Mouse (Mus musculus) CH12.LX (cell line): Measurements from ENCODE around the gene Tmem92. TPM values are rescaled to one million over a fixed set of nuclear protein-coding genes. Genes with fewer than 3 reads are reported as not detected.

ENCODE experiments used
- DNase-seq: peaks from one replicate; pipeline ENCODE4 v3.0.0-alpha.2; 2013; ENCODE audit errors: extremely low read depth
- H3K27ac ChIP-seq: 2 replicates; pipeline ENCODE4 v1.5.1; 2012; ENCODE audit warnings: low read depth, mild to moderate bottlenecking, control low read depth, moderate library complexity; ENCODE audit not compliant: insufficient read depth
- H3K27me3 ChIP-seq: replicated peaks from 2 replicates; pipeline ENCODE3; 2012; ENCODE audit warnings: inconsistent platforms
- H3K36me3 ChIP-seq, 2 experiments: replicated peaks in 1 of 2; 2 replicates each; pipeline versions ENCODE3 to v1.6.1; 2012; ENCODE audit warnings: inconsistent platforms in 1 of 2, low read length in 1 of 2, mild to moderate bottlenecking in 1 of 2, mixed read lengths in 1 of 2, moderate library complexity in 1 of 2; ENCODE audit not compliant: control insufficient read depth in 1 of 2, insufficient read depth in 1 of 2
- H3K4me1 ChIP-seq, 2 experiments: 2 replicates each; pipeline ENCODE4 v1.6.1; 2012; ENCODE audit warnings: inconsistent platforms in 1 of 2, moderate library complexity in 1 of 2; ENCODE audit not compliant: insufficient read depth in 2 of 2, control insufficient read depth in 1 of 2
- H3K4me2 ChIP-seq: 2 replicates; pipeline ENCODE4 v1.6.1; 2012; ENCODE audit warnings: low read depth, mild to moderate bottlenecking, control low read depth; ENCODE audit not compliant: poor library complexity, insufficient read depth, severe bottlenecking
- H3K4me3 ChIP-seq, 3 experiments: fragments of 150-350 bp in 1 of 3; sonication (generic) in 1 of 3; replicated peaks in 1 of 3; 2 replicates each; pipeline versions ENCODE3 to v1.5.1; 2011 to 2012; ENCODE audit warnings: low read depth in 2 of 3, low read length in 2 of 3, mild to moderate bottlenecking in 2 of 3, moderate library complexity in 2 of 3, control low read depth in 1 of 3, improper control_type of control experiment in 1 of 3, inconsistent platforms in 1 of 3, mixed read lengths in 1 of 3; ENCODE audit not compliant: poor library complexity in 1 of 3
- H3K79me2 ChIP-seq: replicated peaks from 2 replicates; pipeline ENCODE4 v1.6.1; 2012; ENCODE audit warnings: mild to moderate bottlenecking, moderate library complexity; ENCODE audit not compliant: control insufficient read depth, poor library complexity, insufficient read depth, severe bottlenecking; ENCODE audit errors: extremely low read depth
- H3K9ac ChIP-seq: 2 replicates; pipeline ENCODE4 v1.6.1; 2012; ENCODE audit warnings: low read depth, mild to moderate bottlenecking, control low read depth, moderate library complexity; ENCODE audit not compliant: insufficient read depth
- H3K9me3 ChIP-seq: replicated peaks from 2 replicates; pipeline ENCODE3; 2012; ENCODE audit warnings: low read length, inconsistent platforms, mixed read lengths
- BHLHE40 ChIP-seq: IDR thresholded peaks from 2 replicates; pipeline ENCODE4 v1.6.1; 2011; ENCODE audit warnings: mild to moderate bottlenecking, low read depth, low read length, improper control_type of control experiment
- CHD1 ChIP-seq: IDR thresholded peaks from 2 replicates; pipeline ENCODE4 v1.6.1; 2012; ENCODE audit warnings: low read depth, low read length, improper control_type of control experiment, inconsistent platforms
- CTCF ChIP-seq, 2 experiments: IDR thresholded peaks in 1 of 2; conservative IDR thresholded peaks in 1 of 2; 2 replicates each; pipeline ENCODE4 v1.5.1; 2011 to 2012; ENCODE audit warnings: low read depth in 2 of 2, low read length in 2 of 2, improper control_type of control experiment in 1 of 2, inconsistent platforms in 1 of 2, mild to moderate bottlenecking in 1 of 2, moderate library complexity in 1 of 2
- E2F4 ChIP-seq: IDR thresholded peaks from 2 replicates; pipeline ENCODE4 v1.6.1; 2011; ENCODE audit warnings: low read depth, low read length, improper control_type of control experiment; ENCODE audit not compliant: insufficient replicate concordance
- EP300 ChIP-seq: IDR thresholded peaks from 2 replicates; pipeline ENCODE4 v1.6.1; 2011; ENCODE audit warnings: low read length, improper control_type of control experiment
- GABPA ChIP-seq: IDR thresholded peaks from 2 replicates; pipeline ENCODE4 v1.6.1; 2012; ENCODE audit warnings: low read depth, low read length, improper control_type of control experiment, inconsistent platforms; ENCODE audit not compliant: insufficient replicate concordance
- HCFC1 ChIP-seq: IDR thresholded peaks from 2 replicates; pipeline ENCODE4 v1.6.1; 2012; ENCODE audit warnings: low read depth, mild to moderate bottlenecking, inconsistent platforms, low read length, improper control_type of control experiment
- IRF4 ChIP-seq: IDR thresholded peaks from 2 replicates; pipeline ENCODE4 v1.6.1; 2014; ENCODE audit warnings: low read depth, mild to moderate bottlenecking, inconsistent platforms, low read length, improper control_type of control experiment
- JUND ChIP-seq: conservative IDR thresholded peaks from 2 replicates; pipeline ENCODE4 v1.6.1; 2011; ENCODE audit warnings: low read depth, low read length, improper control_type of control experiment
- MAX ChIP-seq: IDR thresholded peaks from 2 replicates; pipeline ENCODE4 v1.6.1; 2011; ENCODE audit warnings: low read length, improper control_type of control experiment
- MAZ ChIP-seq: IDR thresholded peaks from 2 replicates; pipeline ENCODE4 v1.6.1; 2012; ENCODE audit warnings: low read depth, mild to moderate bottlenecking, inconsistent platforms, low read length, improper control_type of control experiment, moderate library complexity
- MEF2A ChIP-seq: IDR thresholded peaks from 2 replicates; pipeline ENCODE4 v1.6.1; 2014; ENCODE audit warnings: low read depth, mild to moderate bottlenecking, inconsistent platforms, low read length, improper control_type of control experiment, borderline replicate concordance
- MXI1 ChIP-seq: IDR thresholded peaks from 2 replicates; pipeline ENCODE4 v1.6.1; 2011; ENCODE audit warnings: mild to moderate bottlenecking, low read depth, low read length, improper control_type of control experiment
- MYC ChIP-seq: IDR thresholded peaks from 2 replicates; pipeline ENCODE4 v1.6.1; 2011; ENCODE audit warnings: low read depth, mild to moderate bottlenecking, improper control_type of control experiment, low read length
- PAX5 ChIP-seq: IDR thresholded peaks from 2 replicates; pipeline ENCODE4 v1.6.1; 2012; ENCODE audit warnings: low read length, inconsistent platforms, mixed read lengths
- SIN3A ChIP-seq: IDR thresholded peaks from 2 replicates; pipeline ENCODE4 v1.6.1; 2012; ENCODE audit warnings: low read length, improper control_type of control experiment, inconsistent platforms
- TCF12 ChIP-seq: IDR thresholded peaks from 2 replicates; pipeline ENCODE4 v1.6.1; 2014; ENCODE audit warnings: low read depth, mild to moderate bottlenecking, inconsistent platforms, low read length, improper control_type of control experiment
- USF1 ChIP-seq: IDR thresholded peaks from 2 replicates; pipeline ENCODE4 v1.6.1; 2014; ENCODE audit warnings: low read depth, mild to moderate bottlenecking, inconsistent platforms, low read length, improper control_type of control experiment
- USF2 ChIP-seq: conservative IDR thresholded peaks from 2 replicates; pipeline ENCODE4 v1.6.1; 2011; ENCODE audit warnings: low read depth, low read length, improper control_type of control experiment
- dilution Hi-C: fragments of 300-500 bp; cut with MboI; formaldehyde crosslinking; loops from 2 replicates; pipeline ENCODE4 v1.14.3; 2020; ENCODE audit warnings: low sequenced_read_pairs; ENCODE audit not compliant: extremely low pct_unique_long_range_greater_than_20kb, extremely low pct_ligation_motif_present
- in situ Hi-C: fragments of 300-500 bp; cut with MboI; formaldehyde crosslinking; loops from 3 replicates; pipeline ENCODE4 v1.14.3; 2019; ENCODE audit warnings: low sequenced_read_pairs, low pct_ligation_motif_present, low pct_unique_long_range_greater_than_20kb, mixed read lengths
- polyA plus RNA-seq: library from polyadenylated mRNA; unstranded; fragments of >175 nt; gene quantifications from 2 replicates; pipeline ENCODE4 v1.2.1, GENCODE M21; 2012; ENCODE audit warnings: low read depth; ENCODE audit not compliant: insufficient read length
- total RNA-seq, 2 experiments: library from RNA; depleted of rRNA; stranded (reverse); fragments of 300-350 nt in 1 of 2; fragments of >200 nt in 1 of 2; gene quantifications; 2 replicates each; pipeline ENCODE4 v1.2.3; 2012 to 2014

The Tmem92 gene
- total and polyA plus RNA-seq, 3 experiments, result not detected

GRCm38 (mm10) chr11:94774887-94775497, 7.5 kb downstream of the Tmem92 start:
- Histone ChIP-seq H3K79me2 (no peaks in the 10 kb centered on the region), H3K36me3 (no peaks in the 10 kb centered on the region), H3K4me3 (no peak overlapping the region), H3K9ac (no peak overlapping the region), H3K9me3 (peaks cover 6% of the 10 kb centered on the region), H3K27me3 (peaks cover 86% of the 10 kb centered on the region), H3K27ac (no peak overlapping the region), H3K4me2 (no peak overlapping the region), H3K4me1 (no peaks in the 10 kb centered on the region)
- no peak for DNase-seq
- dilution Hi-C loops, result no loop called here
- in situ Hi-C loops, result no loop called here
- no peak for TF ChIP-seq MEF2A
- no peak for TF ChIP-seq MXI1
- no peak for TF ChIP-seq HCFC1
- no peak for TF ChIP-seq CHD1
- TF ChIP-seq SIN3A, result no peak
- TF ChIP-seq MAZ, result no peak
- TF ChIP-seq USF2, result no peak
- no peak for TF ChIP-seq MAX
- TF ChIP-seq USF1, result no peak
- no peak for TF ChIP-seq JUND
- TF ChIP-seq E2F4, result no peak
- no peak for TF ChIP-seq EP300
- TF ChIP-seq MYC, result no peak
- TF ChIP-seq GABPA, result no peak
- TF ChIP-seq TCF12, result no peak
- TF ChIP-seq, all 38 proteins: peak for 0

GRCm38 (mm10) chr11:94773851-94774250, 8.7 kb downstream of the Tmem92 start:
- TF ChIP-seq PAX5, result no peak
- no peak for TF ChIP-seq IRF4
- no peak for TF ChIP-seq USF1
- TF ChIP-seq CTCF (conservative IDR thresholded peaks at IDR 0.05 in 1 of 2, IDR thresholded peaks at IDR 0.05 in 1 of 2; ENCODE audit: low read depth in 2 of 2, low read length in 2 of 2), result peak; percentile 69 to 73
- TF ChIP-seq HCFC1, result no peak
- no peak for TF ChIP-seq BHLHE40
- TF ChIP-seq MEF2A, result no peak
- no peak overlapping the region for H3K27ac ChIP-seq
- peaks cover 6% of the 10 kb centered on the region for H3K9me3 ChIP-seq
- dilution Hi-C loops (no loop called here), in situ Hi-C loops (no loop called here)
- H3K4me2 ChIP-seq, result no peak overlapping the region
- H3K79me2 ChIP-seq, result no peaks in the 10 kb centered on the region
- peak; percentile 54 for DNase-seq
- H3K9ac ChIP-seq, result no peak overlapping the region
- peaks cover 89% of the 10 kb centered on the region for H3K27me3 ChIP-seq
- no peak overlapping the region for H3K4me3 ChIP-seq
- H3K36me3 ChIP-seq, result no peaks in the 10 kb centered on the region
- no peaks in the 10 kb centered on the region for H3K4me1 ChIP-seq
